Mouse (Mus musculus) ES-Bruce4 (cell line): ENCODE measurements around the gene Psmb11.

Source experiments
- CTCF ChIP-seq: IDR thresholded peaks from one replicate; pipeline ENCODE4 v1.8.1; 2011; ENCODE audit warnings: low read depth, low read length
- POLR2A ChIP-seq: IDR thresholded peaks from one replicate; pipeline ENCODE4 v1.8.1; 2011; ENCODE audit warnings: low read length; ENCODE audit not compliant: insufficient read depth

GRCm38 (mm10) chr14:54575631-54576030, 45.6 kb upstream of the Psmb11 start:
- TF ChIP-seq POLR2A (no peak), CTCF (no peak)
